ENCODE assay signal across 8 mouse cellular contexts in genomic region chr7:80114451-80115223, GRCm38 (mm10). TPM values are rescaled to one million over a fixed set of nuclear protein-coding genes. Genes with fewer than 3 reads are reported as not detected.
DNase-seq lines count a peak whose midpoint lies in the region; ATAC-seq and TF ChIP-seq lines count a peak whose summit lies in the region.

No protein-coding gene starts in this region.

- no peak for DNase-seq in ES-E14 (ENCODE audit: low read depth, low spot score)
- DNase-seq in forebrain, embryonic 11.5 days (ENCODE audit: low spot score), result peak; percentile 83
- DNase-seq in heart, postnatal 10 days, result peak; percentile 87 to 88
- peak; percentile 59 to 83 for DNase-seq in kidney, postnatal 25 days
- DNase-seq in liver, postnatal 0 days, result peak; percentile 63
- peak; percentile 60 for DNase-seq in thymus, postnatal 25 days

- peak; percentile 32 for ATAC-seq in cerebellum, adult (ENCODE audit: insufficient number of reproducible peaks, low FRiP score, low TSS enrichment)
- ATAC-seq in forebrain, embryonic 11.5 days (replicated peaks; ENCODE audit: low FRiP score), result peak; percentile 74
- peak; percentile 67 for ATAC-seq in liver, postnatal 0 days
- peak; percentile 83 for ATAC-seq in neural tube, embryonic 13.5 days (ENCODE audit: low read depth)

- peaks cover 2% of the 10 kb centered on the region; the same call in 1 of the 2 replicates for H3K36me3 ChIP-seq in ES-E14 (ENCODE audit: control insufficient read depth, insufficient read depth, low read length, poor library complexity, severe bottlenecking)
- no peaks in the 10 kb centered on the region; the same call in 1 of the 2 replicates for H3K36me3 ChIP-seq in forebrain, embryonic 11.5 days (ENCODE audit: control insufficient read depth, insufficient read depth, low read length)
- H3K36me3 ChIP-seq in liver, postnatal 0 days (replicated peaks; ENCODE audit: insufficient read depth, low read length), result no peaks in the 10 kb centered on the region
- H3K36me3 ChIP-seq in neural tube, embryonic 13.5 days, result peaks cover 3% of the 10 kb centered on the region; the same call in 1 of the 2 replicates

- H3K9me3 ChIP-seq in ES-E14 (ENCODE audit: control insufficient read depth, insufficient read depth, low read depth, low read length), result no peaks in the 10 kb centered on the region
- H3K9me3 ChIP-seq in forebrain, embryonic 11.5 days (ENCODE audit: control insufficient read depth, low read length), result no peaks in the 10 kb centered on the region
- no peaks in the 10 kb centered on the region for H3K9me3 ChIP-seq in liver, postnatal 0 days (ENCODE audit: low read length)
- no peaks in the 10 kb centered on the region for H3K9me3 ChIP-seq in neural tube, embryonic 13.5 days

- 0 out of 2 replicates have a peak, but pooled peaks have one; percentile 1 for TF ChIP-seq CTCF in liver, postnatal 0 days (IDR thresholded peaks at IDR 0.05; ENCODE audit: low read depth)

- intact Hi-C loops in heart, postnatal 10 days (cut with DNase I), result loop anchor here (10.0 kb wide), 1 partner anchor 180 kb away; the partner anchor contains the start of gene Arpin

- peak overlapping the region; percentile 86 to 99 for H3K4me3 ChIP-seq in ES-E14 (ENCODE audit: insufficient read depth in 1 of 2, low read depth in 1 of 2, low read length in 2 of 2, poor library complexity in 1 of 2, severe bottlenecking in 1 of 2)
- peak overlapping the region; percentile 90 for H3K4me3 ChIP-seq in forebrain, embryonic 11.5 days (ENCODE audit: low read depth, low read length)
- H3K4me3 ChIP-seq in liver, postnatal 0 days (ENCODE audit: low read depth, low read length), result peak overlapping the region; percentile 85
- H3K4me3 ChIP-seq in neural tube, embryonic 13.5 days, result peak overlapping the region; percentile 87

- TF ChIP-seq EP300 in liver, postnatal 0 days (IDR thresholded peaks at IDR 0.05; ENCODE audit: low read depth), result no peak

- in situ Hi-C loops in ES-E14 (cut with MboI; ENCODE audit: low sequenced_read_pairs in 2 of 2, unreplicated experiment in 2 of 2), result no loop called here

- H3K27me3 ChIP-seq in forebrain, embryonic 11.5 days (ENCODE audit: control insufficient read depth, insufficient read depth, low read length), result no peaks in the 10 kb centered on the region
- no peaks in the 10 kb centered on the region for H3K27me3 ChIP-seq in liver, postnatal 0 days (ENCODE audit: insufficient read depth, low read length)
- H3K27me3 ChIP-seq in neural tube, embryonic 13.5 days, result no peaks in the 10 kb centered on the region

- WGBS in forebrain, embryonic 11.5 days, result under 1% methylated on average over 48 of the region's 52 CpGs
- WGBS in liver, postnatal 0 days (ENCODE audit: insufficient replicate concordance), result 1% methylated on average over 42 of the region's 52 CpGs
- 1% methylated on average over 51 of the region's 52 CpGs for WGBS in neural tube, embryonic 13.5 days

- peak overlapping the region; percentile 78 for H3K9ac ChIP-seq in ES-E14 (ENCODE audit: insufficient read depth, low read depth, low read length, poor library complexity, severe bottlenecking)
- H3K9ac ChIP-seq in forebrain, embryonic 11.5 days (ENCODE audit: low read length), result peak overlapping the region; percentile 98
- peak overlapping the region; percentile 87 for H3K9ac ChIP-seq in liver, postnatal 0 days (replicated peaks)
- peak overlapping the region; percentile 98 for H3K9ac ChIP-seq in neural tube, embryonic 13.5 days

- no peak overlapping the region for H3K27ac ChIP-seq in ES-E14 (ENCODE audit: insufficient read depth, low read depth, low read length, poor library complexity, severe bottlenecking)
- H3K27ac ChIP-seq in forebrain, embryonic 11.5 days (ENCODE audit: low read depth, low read length), result peak overlapping the region; percentile 91
- peak overlapping the region; percentile 92 for H3K27ac ChIP-seq in liver, postnatal 0 days (ENCODE audit: low read depth)
- peak overlapping the region; percentile 96 for H3K27ac ChIP-seq in neural tube, embryonic 13.5 days (replicated peaks)

- H3K4me2 ChIP-seq in forebrain, embryonic 11.5 days (ENCODE audit: low read depth, low read length, severe bottlenecking), result peak overlapping the region; percentile 82
- H3K4me2 ChIP-seq in liver, postnatal 0 days (ENCODE audit: low read depth, low read length), result peak overlapping the region; percentile 100
- peak overlapping the region; percentile 86 for H3K4me2 ChIP-seq in neural tube, embryonic 13.5 days

- H3K4me1 ChIP-seq in ES-E14 (ENCODE audit: control insufficient read depth in 2 of 2, insufficient read depth in 2 of 2, low read length in 2 of 2, poor library complexity in 1 of 2), result peaks cover 15 to 19% of the 10 kb centered on the region in 2 experiments
- H3K4me1 ChIP-seq in forebrain, embryonic 11.5 days (replicated peaks; ENCODE audit: control insufficient read depth, insufficient read depth, low read length), result peaks cover 8% of the 10 kb centered on the region
- peaks cover 48% of the 10 kb centered on the region for H3K4me1 ChIP-seq in liver, postnatal 0 days (ENCODE audit: insufficient read depth)
- H3K4me1 ChIP-seq in neural tube, embryonic 13.5 days (replicated peaks), result peaks cover 49% of the 10 kb centered on the region

TF ChIP-seq in ES-E14, 5 proteins besides CTCF, POLR2A, EP300 and RAD21:
- peak; percentile 81 for TF ChIP-seq MAFK (IDR thresholded peaks at IDR 0.05; ENCODE audit: insufficient read depth, low read depth, low read length)
- TF ChIP-seq ZNF384 (IDR thresholded peaks at IDR 0.05; ENCODE audit: low read depth, low read length), result no peak

RNA-seq across cellular contexts. Expression of gene Idh2, which starts 0.6 kb away (rescaled TPM):
- 108 and 146 TPM in 2 replicates for total RNA-seq in ES-E14 (2012; rRNA removed)
- 403 and 425 TPM in 2 replicates for polyA plus RNA-seq in forebrain, embryonic 11.5 days (2014; fragmentation: Nextera tagmentation; extraction: Ambion mirVana)
- 1,000 to 10,000 TPM; 1,610 to 1,731 TPM for total RNA-seq in heart, postnatal 10 days (2021)
- polyA plus RNA-seq in liver, postnatal 0 days (2015; fragmentation: Nextera tagmentation; extraction: Ambion mirVana), result 183 and 184 TPM in 2 replicates
- 217 and 273 TPM in 2 replicates for polyA plus RNA-seq in neural tube, embryonic 13.5 days (2015; fragmentation: Nextera tagmentation; extraction: Ambion mirVana)

Comparison
In these comparisons a context has a peak if more than half of its experiments do, and no peak if none do; other contexts are left out.
1. ATAC-seq: peak in every context shown above with its lines; median percentile 83 in neural tube, embryonic 13.5 days; 74 in forebrain, embryonic 11.5 days; 67 in liver, postnatal 0 days; 32 in cerebellum, adult.